Mouse (Mus musculus) E14TG2a.4 (cell line): ENCODE data around the gene Fgd2.

Experiments used
- CTCF ChIP-seq: conservative IDR thresholded peaks from 2 replicates; pipeline ENCODE4 v1.5.1; 2014; ENCODE audit warnings: low read length
- NANOG ChIP-seq: IDR thresholded peaks from 2 replicates; pipeline ENCODE4 v1.6.1; 2014; ENCODE audit warnings: borderline replicate concordance, low read length, mixed read lengths
- POU5F1 ChIP-seq: IDR thresholded peaks from 2 replicates; pipeline ENCODE4 v1.6.1; 2014; ENCODE audit warnings: low read length, borderline replicate concordance

DNA sequence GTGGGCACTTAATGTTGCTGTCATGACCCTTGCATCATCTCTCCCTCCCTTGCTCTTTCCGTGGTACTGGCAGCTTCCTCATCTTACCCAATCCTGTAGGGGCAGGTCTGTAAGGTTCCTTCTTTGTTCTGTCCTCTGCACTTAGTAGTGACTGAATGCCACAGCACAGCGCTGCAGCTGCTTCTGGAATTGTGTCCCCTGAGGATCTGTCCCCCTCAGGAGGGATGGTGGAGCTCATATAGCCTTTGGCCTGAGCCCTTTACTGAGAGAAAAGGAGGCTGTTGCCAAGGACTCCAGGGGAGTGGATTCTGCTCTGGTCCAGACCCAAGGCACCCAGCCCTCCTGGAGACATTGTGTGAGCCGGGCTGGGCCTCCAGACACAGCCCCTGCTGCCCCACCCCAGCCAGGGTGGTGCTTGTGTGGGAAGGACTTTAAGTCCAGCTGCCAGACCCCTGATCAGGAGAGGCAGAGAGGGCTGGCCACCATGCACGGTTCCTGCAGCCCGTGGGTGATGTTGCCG is 41.9 kb upstream of the Fgd2 start:
- no peak for TF ChIP-seq CTCF
- no peak for TF ChIP-seq NANOG
- TF ChIP-seq POU5F1 = no peak
